Mouse (Mus musculus) layer of hippocampus, adult 9-11 months (tissue): ENCODE data around the gene Efr3b.
"Not testable (repeated sequence)": the region's sequence is repeated elsewhere in the genome, so short reads cannot be mapped to it uniquely, and the experiment has no call there.

Experiments used
- DNase-seq: peaks from one replicate; pipeline ENCODE4 v3.0.0; 2022

Gene Efr3b

DNA sequence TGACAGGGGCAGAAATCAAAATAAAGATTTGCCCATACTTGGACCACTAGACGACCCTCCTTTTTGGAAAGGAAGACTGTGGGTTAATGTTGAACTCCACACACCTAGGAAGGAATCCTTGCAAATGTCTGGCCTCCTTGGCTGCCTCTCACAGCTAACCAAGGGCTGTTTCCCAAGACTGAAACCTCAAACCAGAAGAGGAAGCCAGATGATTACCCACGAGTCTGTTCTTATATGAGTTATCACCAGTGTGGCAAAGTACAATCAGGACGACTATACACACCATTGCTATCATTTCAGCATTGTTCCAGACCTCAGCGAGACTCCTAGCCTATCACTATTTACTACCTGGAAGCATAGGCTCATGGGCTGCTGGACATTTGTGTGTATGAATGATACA lies 9.7 kb downstream of the Efr3b start:
- no peak for DNase-seq

DNA sequence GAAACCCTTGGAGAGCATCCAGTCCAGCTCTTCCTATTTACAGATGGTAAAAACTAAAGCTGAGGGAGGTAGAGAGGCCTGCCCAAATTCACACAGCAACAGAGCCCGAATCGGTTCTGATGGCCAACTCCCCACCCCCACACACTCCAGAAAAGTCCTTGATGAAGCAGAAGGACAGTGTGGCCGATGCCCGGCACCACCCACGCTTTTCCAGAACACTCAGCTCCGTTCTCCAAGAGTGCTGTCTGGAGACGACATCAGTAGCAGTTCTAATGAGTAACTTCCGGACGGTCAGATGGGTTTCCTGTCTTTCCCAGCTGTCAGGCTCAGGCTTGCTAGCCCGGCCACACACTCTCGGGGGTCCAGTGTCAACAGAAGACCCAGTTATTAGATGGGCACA lies 10.2 kb downstream of the Efr3b start:
- DNase-seq: peak; percentile 78

DNA sequence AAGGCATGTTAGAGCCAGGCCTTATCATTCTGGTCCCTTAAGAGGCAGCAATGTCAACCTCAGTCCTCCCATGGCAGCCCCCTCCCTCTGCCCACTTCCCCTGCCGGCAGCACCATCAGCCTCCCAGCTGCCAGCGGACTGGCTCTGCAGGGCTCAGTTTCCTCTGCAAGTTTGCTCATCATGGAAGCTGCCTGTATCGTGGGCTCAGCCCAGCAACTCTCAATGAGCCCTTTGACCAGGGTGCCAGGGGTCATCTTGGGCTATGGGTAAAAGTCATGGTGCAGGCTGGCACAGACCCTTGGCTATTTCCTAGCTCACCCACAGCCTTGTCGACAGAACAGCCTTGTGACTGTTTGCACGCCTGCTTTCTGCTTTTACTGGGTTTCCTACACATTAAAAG lies 14.4 kb downstream of the Efr3b start:
- no peak for DNase-seq

DNA sequence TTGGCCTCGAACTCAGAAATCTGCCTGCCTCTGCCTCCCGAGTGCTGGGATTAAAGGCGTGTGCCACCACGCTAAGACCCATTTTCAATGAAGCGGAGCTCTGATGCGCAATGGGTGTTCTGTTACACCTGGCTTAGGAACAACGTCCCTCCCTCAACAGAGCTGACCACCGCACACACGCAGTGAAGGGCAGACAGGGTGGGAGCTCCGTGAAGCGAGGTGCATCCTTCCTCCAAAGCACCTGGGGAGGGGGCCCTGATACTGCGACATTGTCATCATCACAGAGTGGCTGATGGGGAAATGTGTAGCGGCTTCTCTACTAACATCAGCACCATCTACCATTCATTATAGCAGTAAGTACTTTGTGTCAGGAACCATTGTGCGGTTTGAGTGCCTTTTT lies 15.2 kb downstream of the Efr3b start:
- DNase-seq: no peak

DNA sequence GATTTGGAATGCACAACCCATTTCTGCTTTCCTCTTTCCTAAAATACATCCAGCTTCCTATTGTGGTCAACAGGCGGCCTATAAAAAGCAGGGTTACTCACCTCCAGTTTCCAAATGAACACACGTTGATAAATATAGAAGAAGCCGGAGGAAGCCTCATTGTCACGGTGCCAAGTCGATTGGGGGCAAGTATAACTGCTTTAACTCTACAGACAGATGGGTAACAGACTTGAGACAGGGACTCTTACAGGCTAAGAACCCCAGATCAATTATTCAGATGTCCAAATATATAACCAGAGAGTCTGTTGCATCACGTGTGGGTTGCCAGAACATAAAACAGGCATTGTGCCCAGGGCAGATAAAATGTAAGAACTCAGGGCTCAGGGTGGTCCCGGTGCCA lies 15.9 kb downstream of the Efr3b start:
- DNase-seq: peak; percentile 82

DNA sequence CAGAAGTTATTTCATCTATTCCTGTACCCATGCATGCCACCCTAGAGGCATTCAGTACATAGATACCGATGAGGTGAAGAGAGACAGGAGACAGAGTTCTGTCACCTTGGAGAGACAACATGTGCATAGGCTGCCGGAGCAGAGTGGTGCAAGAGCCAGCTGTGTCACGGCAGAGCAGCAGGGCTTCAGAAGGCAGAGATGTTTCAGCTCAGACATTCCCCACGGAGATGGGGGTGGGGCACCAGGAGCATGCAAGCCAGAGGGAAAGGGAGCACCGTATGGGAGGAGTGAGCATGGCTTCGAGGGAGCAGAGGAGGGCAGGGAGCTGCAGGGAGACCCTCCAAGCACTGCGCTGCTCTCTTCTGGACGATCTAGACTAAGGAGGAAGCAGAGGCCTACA lies 18.2 kb downstream of the Efr3b start:
- no peak for DNase-seq

DNA sequence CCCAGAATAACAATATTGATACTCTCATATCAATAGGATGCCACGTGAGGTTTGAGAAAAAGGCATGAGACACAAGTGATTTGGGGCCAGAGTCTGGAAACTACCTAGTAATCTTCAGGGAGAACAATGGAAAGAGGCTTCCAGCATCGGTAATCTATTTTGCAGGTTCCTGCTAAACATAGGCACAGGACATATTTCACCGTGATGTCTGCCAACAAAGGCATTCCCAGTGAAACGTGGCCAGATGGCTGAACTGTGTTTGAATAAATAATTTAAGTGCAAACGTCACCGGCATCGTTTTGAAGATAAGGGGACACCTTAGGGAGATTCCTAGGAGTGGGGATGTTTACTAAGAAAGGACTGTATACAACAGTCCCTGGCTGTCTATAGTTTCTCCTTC lies 22.4 kb downstream of the Efr3b start:
- DNase-seq: no peak

DNA sequence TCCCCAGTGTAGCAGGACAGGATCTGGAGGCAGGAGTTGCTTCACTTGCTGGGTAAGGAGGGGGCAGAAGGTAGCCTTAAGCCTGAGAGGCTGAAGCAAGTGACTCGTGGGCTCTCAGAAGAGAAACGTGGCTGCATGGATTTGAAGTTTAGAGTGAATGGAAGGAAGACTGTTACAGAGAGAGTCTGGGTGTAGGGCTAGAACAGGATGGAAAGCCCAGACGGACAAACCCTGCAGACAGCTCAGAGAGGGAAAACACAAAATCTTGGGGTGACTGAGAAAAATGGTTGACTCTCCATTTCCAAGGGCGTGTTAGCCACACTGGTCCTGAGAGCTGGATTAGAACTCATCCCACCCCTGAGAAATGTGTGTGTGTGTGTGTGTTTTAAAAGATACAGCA lies 23.0 kb downstream of the Efr3b start:
- DNase-seq: no peak

DNA sequence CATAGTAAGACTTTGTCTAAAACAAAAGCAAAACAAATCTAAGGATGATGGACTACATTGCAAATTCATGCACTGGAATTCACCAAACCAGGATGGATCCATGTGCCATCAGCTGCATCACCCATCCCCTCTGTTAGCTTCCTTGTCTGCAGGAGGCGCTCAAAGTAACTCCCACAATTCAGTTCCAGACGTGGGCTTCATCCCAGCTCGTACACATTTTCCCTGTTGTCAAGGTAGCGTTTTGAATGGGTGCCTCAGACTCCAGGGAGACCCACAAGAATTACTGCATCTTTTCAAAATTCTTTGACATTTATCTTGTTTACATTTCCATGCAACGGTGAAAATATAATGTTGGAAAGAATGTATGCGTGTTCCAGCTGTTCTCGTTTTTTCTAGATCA lies 23.5 kb downstream of the Efr3b start:
- no peak for DNase-seq

DNA sequence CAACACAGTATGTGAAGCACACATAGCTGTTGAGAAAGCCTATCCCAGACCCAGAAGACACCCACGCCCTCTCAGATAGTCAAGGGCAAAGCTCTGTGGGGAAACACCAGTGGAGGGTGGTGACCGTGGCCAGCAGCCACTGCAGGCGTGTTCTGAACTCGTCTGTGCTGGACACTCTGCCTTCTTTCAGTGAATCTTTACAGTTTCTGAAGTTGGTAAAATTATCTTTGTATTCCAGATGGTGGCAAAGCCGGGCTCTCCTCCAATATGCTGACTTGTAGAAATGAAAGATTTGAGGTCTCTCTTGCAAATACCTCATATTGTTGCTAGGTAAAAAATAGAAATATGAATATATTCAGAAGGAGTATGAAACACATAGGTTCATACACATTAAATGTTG lies 27.0 kb downstream of the Efr3b start:
- DNase-seq: no peak

DNA sequence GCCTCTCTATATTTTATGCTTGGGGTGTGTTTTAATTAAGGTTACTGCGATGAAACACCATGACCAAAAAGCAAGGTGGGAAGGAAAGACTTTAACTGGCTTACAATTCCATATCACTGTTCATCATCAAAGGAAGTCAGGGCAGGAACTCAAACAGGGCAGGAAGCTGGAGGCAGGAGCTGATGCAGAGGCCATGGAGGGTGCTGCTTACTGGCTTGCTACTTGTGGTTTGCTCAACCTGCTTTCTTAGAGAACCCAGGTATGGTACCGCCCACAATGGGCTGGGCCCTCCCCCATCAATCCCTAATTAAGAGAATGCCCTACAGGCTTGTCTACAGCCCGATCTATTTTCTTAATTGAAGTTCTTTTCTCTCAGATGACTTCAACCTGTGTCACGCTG lies 27.4 kb downstream of the Efr3b start:
- no peak for DNase-seq

DNA sequence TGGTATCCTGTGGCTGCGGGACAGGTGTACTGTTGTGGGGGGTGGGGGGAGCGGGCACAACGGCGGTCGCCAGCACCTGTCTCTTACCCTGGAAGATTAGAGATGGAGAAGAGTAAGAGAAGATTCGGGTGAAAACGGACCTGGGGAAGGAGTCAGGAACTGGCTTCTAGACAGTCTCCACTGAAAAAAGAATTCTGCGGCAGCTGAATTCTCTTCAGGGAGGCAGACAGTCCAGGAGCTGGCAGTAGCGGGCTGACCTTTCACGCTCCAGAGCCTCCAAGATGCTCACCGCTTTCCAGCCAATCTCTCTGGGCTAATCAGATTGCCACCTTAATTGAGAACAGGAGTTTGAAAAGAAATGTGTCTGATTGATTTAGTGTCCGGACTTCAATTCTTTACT lies 30.0 kb downstream of the Efr3b start:
- no peak for DNase-seq

DNA sequence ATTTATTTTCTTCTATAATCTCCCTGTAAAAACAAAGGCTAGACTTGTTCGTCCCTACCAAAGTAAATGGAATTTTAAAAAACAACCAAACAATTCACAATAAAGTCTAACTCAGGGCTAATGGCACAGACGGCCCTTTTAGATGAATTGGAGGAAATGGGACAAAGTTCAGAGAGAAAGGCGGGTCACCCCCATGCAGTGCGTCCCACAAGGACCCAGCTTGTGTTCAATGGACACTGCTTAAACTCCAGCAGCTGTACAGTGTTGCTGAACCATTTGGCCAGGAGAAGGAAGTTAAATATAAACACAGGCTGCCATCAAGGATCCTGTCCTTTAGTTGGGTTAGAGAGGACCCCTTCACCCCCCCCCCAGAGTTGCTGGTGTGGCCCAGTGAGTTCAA lies 30.9 kb downstream of the Efr3b start:
- DNase-seq: no peak

DNA sequence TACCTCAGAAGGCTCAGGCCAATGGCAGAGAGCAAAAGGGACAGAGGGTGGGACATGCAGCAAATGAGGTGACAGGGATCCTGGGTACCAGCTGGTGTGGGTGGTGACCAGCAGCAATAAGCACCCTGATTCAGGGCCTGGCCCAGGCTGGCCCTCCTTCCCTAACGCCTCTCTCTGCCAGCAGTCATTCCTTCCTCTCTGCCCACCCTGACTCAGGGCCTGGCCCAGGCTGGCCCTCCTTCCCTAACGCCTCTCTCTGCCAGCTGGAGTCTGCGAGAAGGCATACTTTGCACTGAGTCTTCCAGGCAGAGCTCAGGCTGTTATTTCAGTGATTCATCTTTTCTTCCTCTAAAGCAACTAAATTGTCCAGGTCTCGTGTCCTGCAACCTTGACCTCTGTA lies 31.5 kb downstream of the Efr3b start:
- DNase-seq: peak; percentile 49

DNA sequence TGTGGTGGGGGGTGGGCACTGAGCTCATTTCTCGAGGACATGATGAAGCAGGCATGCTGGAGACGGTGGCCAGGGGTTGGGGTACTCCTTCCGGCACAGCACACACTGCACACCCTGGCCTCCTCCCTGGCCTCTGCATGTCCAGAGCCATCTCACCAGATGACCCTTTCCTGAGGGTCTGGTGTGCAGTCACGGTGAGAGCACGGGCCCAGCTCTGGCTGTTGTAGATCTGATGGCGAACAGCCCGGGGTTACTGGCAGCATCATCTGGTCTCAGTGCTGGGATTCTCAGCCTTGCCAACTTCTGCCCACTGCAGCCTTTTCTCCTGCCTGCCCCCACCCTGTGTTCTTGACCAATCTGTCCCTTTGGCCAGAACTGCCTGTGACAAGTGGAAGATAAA lies 32.6 kb downstream of the Efr3b start:
- DNase-seq: peak; percentile 69

DNA sequence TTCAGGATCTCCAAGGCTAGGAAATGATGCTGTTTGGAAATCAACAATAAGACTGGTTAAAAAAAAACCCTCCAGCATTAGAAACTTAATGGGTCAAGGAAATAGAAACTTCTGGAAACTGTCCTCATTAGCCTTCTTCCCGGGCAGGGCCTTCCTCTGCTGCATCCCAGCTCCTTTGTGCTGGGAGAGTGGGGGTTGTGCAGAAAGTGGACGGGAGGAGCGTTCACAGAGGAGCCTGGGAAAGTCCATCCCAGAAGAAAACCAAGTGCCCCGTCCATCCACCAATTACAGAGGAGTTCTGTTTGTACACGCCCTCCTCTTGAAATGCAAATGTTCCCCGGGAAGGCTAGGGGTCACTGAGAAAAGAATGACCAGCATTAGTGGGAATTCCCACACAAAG lies 34.1 kb downstream of the Efr3b start:
- no peak for DNase-seq

DNA sequence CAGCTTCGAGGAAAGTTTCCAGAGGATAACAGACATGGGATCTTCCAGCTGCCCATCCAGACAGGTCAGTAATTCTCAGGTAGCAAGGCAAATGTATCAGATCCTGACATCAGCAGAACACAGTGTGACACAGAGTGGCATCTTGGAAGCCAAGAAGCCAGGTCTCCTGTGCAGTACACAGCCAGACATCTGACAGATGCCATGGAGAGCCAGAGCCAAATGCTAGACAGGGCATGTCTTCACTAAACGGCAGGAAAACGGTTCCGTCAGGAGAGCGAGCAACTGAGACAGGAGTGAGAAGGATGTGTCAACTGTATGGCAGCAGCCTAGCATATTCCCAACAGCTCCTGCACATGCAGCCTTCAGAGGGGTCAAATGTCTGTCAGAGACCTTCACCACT lies 38.3 kb downstream of the Efr3b start:
- no peak for DNase-seq

DNA sequence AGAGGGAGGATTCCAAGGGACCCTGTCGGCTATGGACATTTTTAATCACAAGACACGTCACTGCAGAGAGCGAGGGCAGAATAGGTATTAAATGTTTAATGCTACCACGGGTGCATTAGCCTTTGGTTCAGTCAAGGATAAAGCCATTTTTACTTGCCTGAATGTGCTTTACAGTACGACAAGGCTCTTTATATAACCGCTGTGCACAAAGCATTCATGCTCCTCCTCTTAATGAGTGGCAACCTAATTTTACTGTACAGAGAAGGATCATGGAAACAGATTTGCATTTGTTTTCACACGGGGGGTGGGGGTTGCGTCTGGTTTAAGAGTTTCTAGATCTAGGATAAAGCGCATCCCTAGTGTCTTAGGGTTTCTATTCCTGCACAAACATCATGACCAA lies 42.0 kb downstream of the Efr3b start:
- no peak for DNase-seq

DNA sequence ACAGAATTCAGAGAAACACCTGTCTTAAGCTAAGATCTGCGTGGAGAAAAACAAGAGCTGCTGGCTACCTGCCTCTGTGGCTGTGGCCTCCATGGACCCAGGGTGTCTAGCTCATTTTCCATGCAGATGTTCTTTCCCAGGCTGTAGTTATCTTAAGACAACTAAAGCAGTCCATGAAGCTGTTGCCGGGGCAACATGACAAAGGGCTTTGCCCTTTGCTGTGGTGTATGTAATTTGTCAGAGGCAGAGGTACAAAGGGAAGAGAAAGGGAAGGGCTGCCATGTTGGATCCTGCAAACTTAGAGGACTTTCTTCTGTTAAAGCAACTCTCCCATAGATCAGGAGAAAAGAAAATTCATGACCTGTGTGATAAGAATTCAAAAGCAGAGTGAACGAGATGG lies 47.7 kb downstream of the Efr3b start:
- DNase-seq: no peak

DNA sequence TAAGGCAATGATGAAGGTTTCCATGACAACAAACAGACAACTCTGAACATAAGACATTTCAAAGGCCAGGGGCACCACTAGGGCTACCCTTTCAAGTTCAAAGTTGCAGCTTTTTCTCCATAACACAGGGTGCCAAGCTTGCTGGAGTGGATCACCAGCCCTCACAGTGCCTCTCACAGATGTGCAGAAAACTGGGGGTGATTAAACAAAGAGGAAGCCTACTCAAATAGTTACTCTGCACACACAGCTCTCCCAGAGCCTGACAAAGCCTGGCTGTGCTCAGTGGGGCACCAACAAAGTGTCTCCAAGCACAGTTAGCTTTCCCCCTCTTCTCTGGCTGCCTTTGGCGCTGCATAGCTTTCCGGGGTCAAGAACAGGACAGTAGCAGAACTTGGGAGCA lies 48.8 kb downstream of the Efr3b start:
- DNase-seq: no peak

DNA sequence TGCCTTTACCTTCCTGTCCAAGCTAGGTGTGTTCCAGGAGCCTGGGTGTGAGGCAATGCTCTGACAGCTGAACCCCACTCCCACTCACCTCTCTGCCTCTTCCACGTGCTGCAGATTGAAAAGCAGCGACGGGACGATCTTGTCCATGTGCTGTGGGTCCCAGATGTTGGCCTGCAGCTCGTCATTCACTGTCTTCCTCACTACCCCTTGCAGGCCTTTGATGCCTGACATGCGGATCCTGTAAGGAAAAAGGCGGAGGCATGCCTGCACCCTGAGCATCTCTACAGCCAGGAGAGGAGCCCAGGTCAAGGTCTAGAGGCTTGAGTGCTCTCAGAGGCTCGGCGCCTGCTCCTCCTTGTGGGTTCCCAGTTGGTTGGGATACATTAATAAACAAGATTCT lies 54.3 kb downstream of the Efr3b start:
- DNase-seq: no peak

DNA sequence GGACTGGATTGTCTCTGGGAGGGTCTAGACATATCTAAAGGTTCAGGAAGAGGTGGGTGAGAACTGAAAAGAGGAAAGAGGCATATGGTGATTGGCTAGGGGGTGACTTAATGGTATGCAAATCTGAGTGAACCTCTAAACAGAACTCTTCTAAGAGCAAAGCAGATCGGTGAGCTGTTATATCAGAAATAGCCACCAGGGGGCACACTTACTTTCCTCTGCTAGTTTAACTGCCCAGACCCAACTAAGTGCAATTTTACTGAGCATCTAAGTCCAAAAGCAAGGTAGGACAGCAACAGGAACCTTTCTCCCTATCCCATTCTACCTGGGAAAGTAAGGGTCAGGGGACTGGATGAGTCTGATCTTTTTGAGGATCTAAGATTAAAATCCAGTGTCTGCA lies 55.0 kb downstream of the Efr3b start:
- DNase-seq: peak; percentile 71

DNA sequence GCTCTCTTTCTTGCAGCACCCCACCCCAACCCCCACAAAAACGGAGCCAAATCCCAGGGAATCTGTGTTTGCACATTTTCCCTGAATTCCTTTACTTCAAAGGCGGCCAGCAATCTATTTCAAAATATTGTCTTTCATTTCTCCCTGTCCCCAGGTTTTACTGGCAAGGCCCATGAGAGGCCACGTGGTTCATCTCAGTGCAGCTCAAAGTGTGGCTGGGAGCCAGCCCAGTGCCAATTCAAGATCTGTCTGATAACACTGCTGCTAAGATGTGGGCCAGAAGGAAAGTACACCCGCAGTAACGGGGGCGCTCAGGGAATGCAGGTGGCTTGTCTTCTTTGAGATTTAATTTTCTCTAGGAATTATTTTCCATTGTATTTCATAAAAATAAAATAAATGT lies 56.5 kb downstream of the Efr3b start:
- peak; percentile 63 for DNase-seq

DNA sequence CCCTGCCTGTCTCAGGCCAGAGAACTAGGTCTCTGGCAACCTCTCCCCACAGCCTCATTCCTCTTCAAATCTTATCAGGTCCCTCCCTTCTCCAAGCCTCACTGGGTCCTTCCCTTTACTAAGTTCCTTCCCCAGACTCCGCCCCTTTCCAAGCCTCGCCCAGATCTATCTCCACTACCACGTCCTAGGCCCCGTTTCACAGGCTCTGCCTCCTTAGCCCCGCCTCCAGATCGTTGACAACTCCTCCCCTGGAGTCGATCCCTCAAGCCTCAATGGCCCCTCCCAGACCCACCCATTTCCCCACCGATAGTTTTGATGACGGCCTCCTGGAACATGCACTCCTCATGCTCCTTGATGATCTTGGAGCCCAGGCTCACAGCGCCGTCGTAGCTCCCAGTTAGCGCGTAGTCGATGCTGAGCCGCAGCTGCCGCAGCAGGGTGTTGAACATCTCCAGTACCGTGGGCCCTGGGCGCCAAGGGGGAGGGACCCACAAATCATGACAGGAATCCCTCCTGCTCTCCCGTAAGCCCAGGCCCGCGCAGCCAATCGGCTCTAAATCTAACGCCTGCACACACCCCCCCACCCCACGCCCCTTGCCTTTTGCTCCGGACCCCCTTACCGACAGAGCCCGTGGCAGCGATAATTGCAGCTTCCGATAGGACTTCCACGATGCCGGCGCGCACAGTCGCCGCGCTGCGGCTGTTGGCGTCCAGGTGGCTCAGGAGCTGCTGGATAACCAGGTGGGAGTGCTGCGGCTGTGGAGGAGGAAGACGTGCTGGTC lies 57.2 kb downstream of the Efr3b start:
- peak; percentile 92 for DNase-seq

DNA sequence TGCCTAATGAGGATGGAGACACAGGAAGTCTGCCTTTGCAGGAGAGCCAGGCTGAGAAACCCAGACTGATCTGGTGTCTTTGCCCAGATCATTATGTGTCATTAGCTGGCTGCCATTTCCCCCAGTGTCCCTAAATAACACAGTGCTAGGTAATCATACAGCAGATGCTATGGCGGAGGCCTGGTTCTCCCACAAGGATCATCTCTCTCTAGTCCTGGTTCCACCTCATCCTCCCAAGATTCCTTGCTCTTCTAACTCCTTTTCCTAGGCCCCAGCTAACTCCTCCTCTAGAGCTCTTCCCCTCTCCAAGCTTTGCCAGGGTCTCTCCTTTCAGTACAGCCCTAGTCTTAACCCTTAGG lies 57.7 kb downstream of the Efr3b start:
- DNase-seq: no peak

DNA sequence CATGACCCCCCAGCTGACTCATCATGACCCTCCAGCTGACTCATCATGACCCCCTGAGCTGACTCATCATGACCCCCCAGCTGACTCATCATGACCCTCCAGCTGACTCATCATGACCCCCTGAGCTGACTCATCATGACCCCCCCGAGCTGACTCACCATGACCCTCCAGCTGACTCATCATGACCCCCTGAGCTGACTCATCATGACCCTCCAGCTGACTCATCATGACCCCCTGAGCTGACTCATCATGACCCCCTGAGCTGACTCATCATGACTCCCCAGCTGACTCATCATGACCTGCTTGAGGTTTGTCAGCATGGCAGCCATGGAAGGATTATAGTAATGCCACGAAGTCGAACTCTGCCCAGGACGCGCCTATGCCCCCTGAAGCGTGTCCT lies 65.5 kb downstream of the Efr3b start:
- DNase-seq: not testable (repeated sequence)
